Mouse (Mus musculus) neural tube, embryonic 15.5 days (tissue): ENCODE measurements around the gene Usp29. TPM values are rescaled to one million over a fixed set of nuclear protein-coding genes. Genes with fewer than 3 reads are reported as not detected.
"Not testable (repeated sequence)": the region's sequence is repeated elsewhere in the genome, so short reads cannot be mapped to it uniquely, and the experiment has no call there.

ENCODE experiments used
- ATAC-seq: fragments of 200-750 bp; cut with Nextera tagmentation; 2 replicates; pipeline ENCODE4 v1.8.0; 2017; ENCODE audit warnings: mild to moderate bottlenecking, moderate TSS enrichment, moderate library complexity; ENCODE audit not compliant: low FRiP score
- H3K27ac ChIP-seq: fragments of 300-500 bp; sonication (generic); replicated peaks from 2 replicates; pipeline ENCODE4 v1.5.1; 2015; ENCODE audit warnings: mild to moderate bottlenecking, inconsistent platforms
- H3K27me3 ChIP-seq: fragments of 300-500 bp; sonication (generic); replicated peaks from 2 replicates; pipeline ENCODE4 v1.6.1; 2015; ENCODE audit warnings: inconsistent platforms
- H3K36me3 ChIP-seq: fragments of 300-500 bp; sonication (generic); 2 replicates; pipeline ENCODE4 v1.6.1; 2015; ENCODE audit warnings: inconsistent platforms
- H3K4me1 ChIP-seq: fragments of 300-500 bp; sonication (generic); 2 replicates; pipeline ENCODE4 v1.6.1; 2015; ENCODE audit warnings: inconsistent platforms
- H3K4me2 ChIP-seq: fragments of 300-500 bp; sonication (generic); 2 replicates; pipeline ENCODE4 v1.6.1; 2015; ENCODE audit warnings: inconsistent platforms, mild to moderate bottlenecking, moderate library complexity
- H3K4me3 ChIP-seq: fragments of 300-500 bp; sonication (generic); replicated peaks from 2 replicates; pipeline ENCODE4 v1.5.1; 2015; ENCODE audit warnings: mild to moderate bottlenecking, inconsistent platforms
- H3K9ac ChIP-seq: fragments of 300-500 bp; sonication (generic); replicated peaks from 2 replicates; pipeline ENCODE4 v1.6.1; 2015; ENCODE audit warnings: mild to moderate bottlenecking, inconsistent platforms
- H3K9me3 ChIP-seq: fragments of 300-500 bp; sonication (generic); replicated peaks from 2 replicates; pipeline ENCODE4 v1.6.1; 2016; ENCODE audit warnings: inconsistent platforms
- WGBS: fragments of 180-500 bp; shearing (Covaris S2); methylation state at CpG from one replicate; pipeline ENCODE4 v1.1.7; 2015; ENCODE audit warnings: mixed read lengths; 5-methylcytosine and 5-hydroxymethylcytosine counted together
- microRNA counts: library from miRNA; unstranded; fragments of <30 nt; microRNA quantifications from one replicate; lab custom pipeline; 2016
- microRNA-seq: library from miRNA; unstranded; fragments of <30 nt; microRNA quantifications from one replicate; pipeline ENCODE4, GENCODE M21; 2017
- polyA plus RNA-seq: library from polyadenylated mRNA; unstranded; fragments of >200 nt; fragmentation: Nextera tagmentation; extraction: Ambion mirVana; gene quantifications from 2 replicates; pipeline ENCODE4 v1.2.1, GENCODE M21; 2015

Gene Usp29
- polyA plus RNA-seq, 1 experiment from 2014 or later, result 32.1 TPM

DNA sequence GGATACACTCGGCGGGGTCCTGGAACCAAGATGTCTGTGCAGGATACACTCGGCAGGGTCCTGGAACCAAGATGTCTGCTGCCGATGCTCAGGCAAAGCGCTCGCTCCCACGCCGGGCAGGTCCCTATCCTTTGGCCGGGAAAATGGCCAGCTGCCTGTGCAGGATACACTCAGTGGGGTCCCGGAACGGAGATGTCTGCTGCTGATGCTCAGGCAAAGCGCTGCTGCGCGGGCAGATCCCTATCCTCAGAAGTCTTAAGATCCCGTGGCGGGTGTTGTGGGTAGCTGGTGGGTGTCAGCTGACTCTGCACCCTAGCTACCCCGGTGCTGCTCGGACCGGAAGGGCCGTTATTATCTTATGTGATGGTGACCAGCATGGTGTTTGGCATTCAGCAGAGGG lies 217.7 kb downstream of the Usp29 start:
- not testable (repeated sequence) for H3K27ac ChIP-seq, H3K9me3 ChIP-seq, H3K4me1 ChIP-seq, H3K27me3 ChIP-seq, H3K4me2 ChIP-seq, ATAC-seq, H3K36me3 ChIP-seq, H3K9ac ChIP-seq, H3K4me3 ChIP-seq
- 96% methylated on average over 20 of the region's 20 CpGs for WGBS

DNA sequence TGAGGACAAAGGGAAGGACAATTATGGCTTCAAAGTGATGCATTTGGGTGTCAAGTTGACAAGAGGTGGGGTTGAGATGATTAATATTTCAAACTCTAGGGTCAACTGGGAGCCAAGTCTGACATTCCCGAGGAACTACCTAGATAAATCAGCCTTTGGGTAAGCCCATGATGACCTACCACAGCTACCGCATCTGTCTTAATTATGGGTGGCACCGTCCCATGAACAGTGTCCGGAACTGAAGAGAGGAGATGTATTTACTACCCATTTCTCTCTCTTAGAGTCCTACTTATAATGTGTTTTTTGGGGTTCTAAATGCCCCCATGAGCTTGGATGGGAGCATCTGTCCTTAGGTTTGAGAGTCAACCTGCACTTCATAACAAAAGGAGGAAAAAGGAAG lies 226.2 kb downstream of the Usp29 start:
- no peaks in the 10 kb centered on the region for H3K9me3 ChIP-seq
- ATAC-seq, result no peak
- 93% methylated on average over 4 of the region's 4 CpGs for WGBS
- H3K27me3 ChIP-seq, result no peaks in the 10 kb centered on the region
- no peak overlapping the region for H3K4me2 ChIP-seq
- no peak overlapping the region for H3K4me3 ChIP-seq
- H3K4me1 ChIP-seq, result no peaks in the 10 kb centered on the region
- H3K36me3 ChIP-seq, result peaks cover 3% of the 10 kb centered on the region; the same call in 1 of the 2 replicates
- H3K27ac ChIP-seq, result no peak overlapping the region
- H3K9ac ChIP-seq, result no peak overlapping the region

DNA sequence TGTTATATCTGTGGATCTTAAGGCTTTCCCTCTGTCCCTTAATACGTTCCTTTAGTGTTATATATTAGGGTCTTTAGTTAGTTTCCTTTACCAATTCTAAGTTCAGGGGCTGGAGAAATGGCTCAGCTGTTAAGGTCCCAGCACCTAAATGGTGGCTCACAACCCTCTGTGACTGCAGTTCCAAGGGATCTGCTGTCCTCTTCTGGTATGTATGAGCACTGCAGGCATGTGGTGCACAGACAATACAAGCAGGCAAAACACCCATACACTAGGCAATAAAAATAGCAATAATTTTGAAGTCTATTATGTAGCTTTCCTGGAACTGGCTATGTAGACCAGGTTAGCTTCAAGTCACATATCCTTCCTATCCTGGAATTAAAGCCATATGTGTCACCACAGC lies 228.2 kb downstream of the Usp29 start:
- 89% methylated on average over 1 of the region's 1 CpGs for WGBS
- peaks cover 13% of the 10 kb centered on the region; the same call in 1 of the 2 replicates for H3K36me3 ChIP-seq
- H3K4me1 ChIP-seq, result no peaks in the 10 kb centered on the region
- no peaks in the 10 kb centered on the region for H3K27me3 ChIP-seq
- H3K4me3 ChIP-seq, result no peak overlapping the region
- H3K27ac ChIP-seq, result no peak overlapping the region
- no peak overlapping the region for H3K9ac ChIP-seq
- no peak overlapping the region for H3K4me2 ChIP-seq
- ATAC-seq, result no peak
- no peaks in the 10 kb centered on the region; the same call in 1 of the 2 replicates for H3K9me3 ChIP-seq

DNA sequence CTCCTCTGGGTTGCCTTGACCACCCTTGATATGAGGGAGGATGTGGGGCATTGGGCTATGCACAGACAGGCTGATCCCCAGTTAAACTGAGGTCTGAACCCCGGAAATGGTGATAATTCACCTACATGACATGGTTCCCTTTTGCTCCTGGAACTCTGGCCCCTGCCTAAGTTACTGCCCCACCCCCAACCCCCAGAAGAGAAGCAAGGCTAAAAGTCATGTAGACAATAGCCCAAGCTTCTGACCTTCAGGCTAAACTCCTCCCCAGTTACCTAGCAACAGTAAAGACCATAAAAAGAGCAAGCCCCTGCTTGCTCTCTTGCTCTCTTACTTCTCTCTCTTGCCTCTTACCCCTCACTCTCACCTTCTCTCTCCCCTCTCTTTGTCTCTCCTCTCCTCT lies 243.2 kb downstream of the Usp29 start:
- H3K36me3 ChIP-seq, result no peaks in the 10 kb centered on the region
- no peak overlapping the region for H3K4me3 ChIP-seq

DNA sequence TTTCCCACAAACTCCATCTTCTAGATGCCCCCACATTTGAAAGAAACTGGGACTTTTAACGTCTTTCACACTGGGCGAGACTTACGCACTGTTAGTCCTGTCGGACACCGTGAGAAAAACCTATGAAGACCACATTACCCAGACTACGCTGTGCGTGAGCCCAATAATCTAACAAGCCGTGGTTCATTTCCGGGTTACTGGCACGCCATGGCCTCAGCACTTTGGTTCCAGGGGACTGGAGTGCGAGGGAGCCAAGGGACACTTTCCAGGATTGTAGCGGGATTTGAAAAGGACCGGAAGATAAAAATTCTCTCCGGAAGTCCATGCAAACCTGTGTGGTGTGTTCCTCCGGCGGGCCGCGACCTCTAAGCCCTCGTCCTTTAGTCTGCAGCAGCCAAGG lies 246.5 kb downstream of the Usp29 start:
- WGBS, result 93% methylated on average over 19 of the region's 19 CpGs
- no peaks in the 10 kb centered on the region for H3K9me3 ChIP-seq

More for the DNA sequence above, 243.2 kb downstream of the Usp29 start:
- WGBS, result 67% methylated on average over 1 of the region's 1 CpGs
- ATAC-seq, result no peak
- Histone ChIP-seq H3K4me2 (no peak overlapping the region), H3K9ac (no peak overlapping the region), H3K27me3 (no peaks in the 10 kb centered on the region), H3K9me3 (no peaks in the 10 kb centered on the region), H3K4me1 (no peaks in the 10 kb centered on the region), H3K27ac (no peak overlapping the region)

DNA sequence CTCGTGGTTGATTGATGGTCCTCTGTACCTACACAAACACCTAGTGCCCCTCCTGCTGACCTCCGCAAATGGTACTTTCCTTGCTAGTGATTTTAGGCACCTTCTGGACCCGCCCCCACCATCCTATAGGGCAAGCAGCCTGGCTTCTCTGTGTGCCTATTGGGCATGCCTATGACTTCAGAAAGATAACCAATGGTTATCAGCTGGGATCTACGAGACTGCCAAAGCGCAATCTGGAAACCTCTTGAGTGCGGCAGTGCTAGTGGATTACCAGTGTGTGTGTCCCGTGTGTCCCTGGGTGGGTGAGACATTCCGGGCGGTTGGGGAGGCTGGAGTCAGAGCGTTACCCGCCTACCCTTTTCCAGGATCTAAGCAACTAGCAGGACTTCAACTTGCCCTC lies 264.9 kb downstream of the Usp29 start, which contains the start of gene Aurkc:
TSS of gene Aurkc (plus strand) at position 50 of the 400 bp plus-strand sequence.
- H3K27me3 ChIP-seq, H3K27ac ChIP-seq, H3K4me2 ChIP-seq, H3K36me3 ChIP-seq, H3K4me3 ChIP-seq, H3K4me1 ChIP-seq, ATAC-seq, H3K9ac ChIP-seq, H3K9me3 ChIP-seq: not testable (repeated sequence)
- 86% methylated on average over 11 of the region's 11 CpGs for WGBS

More for the DNA sequence above, 246.5 kb downstream of the Usp29 start:
- H3K4me3 ChIP-seq, result no peak overlapping the region
- ATAC-seq, result no peak
- H3K27ac ChIP-seq, result no peak overlapping the region
- H3K4me2 ChIP-seq, result no peak overlapping the region
- no peaks in the 10 kb centered on the region for H3K36me3 ChIP-seq
- H3K4me1 ChIP-seq, result no peaks in the 10 kb centered on the region
- H3K27me3 ChIP-seq, result no peaks in the 10 kb centered on the region
- no peak overlapping the region for H3K9ac ChIP-seq

DNA sequence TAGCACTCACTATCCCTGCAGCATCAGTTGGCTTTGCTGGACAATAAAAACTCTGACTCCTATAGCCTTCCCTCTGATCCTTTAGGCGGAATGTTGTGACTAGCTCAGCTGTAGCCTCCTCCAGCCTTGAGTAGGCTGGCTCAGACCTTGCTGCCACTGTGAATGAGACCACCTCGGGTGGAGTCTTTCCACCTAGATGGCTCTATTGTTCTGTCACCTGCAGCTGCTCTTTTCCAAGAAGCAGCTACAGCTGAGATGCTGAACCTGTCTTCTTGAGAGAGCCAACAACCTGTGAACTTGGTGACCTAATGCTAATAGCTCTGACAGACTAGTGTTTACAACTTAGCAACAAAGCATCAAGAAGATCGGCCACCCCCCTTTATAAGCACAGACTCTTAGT lies 268.5 kb downstream of the Usp29 start:
- H3K27me3 ChIP-seq, H3K4me3 ChIP-seq, ATAC-seq, H3K9me3 ChIP-seq, H3K27ac ChIP-seq, H3K9ac ChIP-seq, H3K4me2 ChIP-seq, H3K4me1 ChIP-seq, H3K36me3 ChIP-seq: not testable (repeated sequence)
- 55% methylated on average over 3 of the region's 3 CpGs for WGBS

DNA sequence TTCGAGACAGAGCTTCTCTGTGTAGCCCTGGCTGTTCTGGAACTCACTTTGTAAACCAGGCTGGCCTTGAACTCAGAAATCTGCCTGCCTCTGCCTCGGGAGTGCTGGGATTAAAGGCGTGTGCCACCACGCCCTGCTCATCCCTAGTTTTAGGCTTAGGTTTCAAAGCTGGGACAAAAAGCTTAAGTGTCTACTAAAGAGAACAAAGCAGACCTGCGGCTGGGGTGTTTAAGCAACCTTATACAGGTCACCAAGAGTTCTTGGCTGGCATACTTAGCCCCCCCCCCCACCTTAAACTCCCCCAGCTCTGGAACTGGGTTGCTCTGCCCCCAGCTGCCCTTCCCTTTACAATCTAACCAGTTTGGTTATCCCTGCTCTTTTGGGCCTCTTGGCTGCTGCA lies 275.1 kb downstream of the Usp29 start:
- 80% methylated on average over 5 of the region's 5 CpGs for WGBS

More for the DNA sequence above, 275.1 kb downstream of the Usp29 start:
- H3K4me2 ChIP-seq, H3K27me3 ChIP-seq, H3K9ac ChIP-seq, H3K9me3 ChIP-seq, H3K36me3 ChIP-seq, ATAC-seq, H3K4me3 ChIP-seq, H3K4me1 ChIP-seq, H3K27ac ChIP-seq: not testable (repeated sequence)

MicroRNAs encoded within 50 kb of the gene (microRNA counts, 519-probe panel; counts per million panel counts)
- microRNA mmu-miR-3099 (lab: Ali Mortazavi, UCI), result 1,600 counts per million, percentile 21 among the panel's probes with 10 or more counts

Small RNAs within 50 kb of the gene (microRNA-seq; reads per million reads assigned to microRNA genes)
- 314 reads per million, percentile 68 among the genes with 10 or more reads in this experiment for gene Mir3099

Other genes with a start within 250 kb of the Usp29 start
- not detected in 2 replicates for gene Olfr5, start 243.6 kb upstream of the Usp29 start, polyA plus RNA-seq
- not detected in 2 replicates for gene Olfr1347, start 230.8 kb upstream of the Usp29 start, polyA plus RNA-seq
- not detected in 2 replicates for gene Olfr1348, start 221.8 kb upstream of the Usp29 start, polyA plus RNA-seq
- not detected in 2 replicates for gene Olfr1349, start 207.6 kb upstream of the Usp29 start, polyA plus RNA-seq
- gene Olfr1350, start 165.7 kb upstream of the Usp29 start, polyA plus RNA-seq, result not detected in 2 replicates
- gene Zim1, start 34.1 kb upstream of the Usp29 start, polyA plus RNA-seq, result 5.7 and 7.2 TPM in 2 replicates
- 103 and 104 TPM in 2 replicates for gene Peg3, start 147 bp upstream of the Usp29 start, polyA plus RNA-seq